Mouse (Mus musculus) liver, adult 2 months (tissue): Measurements from ENCODE around the gene Rap2a.

Experiments
- CTCF ChIP-seq: fragments of 200-500 bp; IDR thresholded peaks from 2 replicates; pipeline ENCODE4 v1.5.1; 2011; ENCODE audit warnings: low read depth, low read length, control low read depth
- POLR2A ChIP-seq: fragments of 200-500 bp; IDR thresholded peaks from 2 replicates; pipeline ENCODE4 v1.6.1; 2011; ENCODE audit warnings: low read length, control low read depth; ENCODE audit not compliant: insufficient read depth; ENCODE audit errors: extremely low read depth

DNA sequence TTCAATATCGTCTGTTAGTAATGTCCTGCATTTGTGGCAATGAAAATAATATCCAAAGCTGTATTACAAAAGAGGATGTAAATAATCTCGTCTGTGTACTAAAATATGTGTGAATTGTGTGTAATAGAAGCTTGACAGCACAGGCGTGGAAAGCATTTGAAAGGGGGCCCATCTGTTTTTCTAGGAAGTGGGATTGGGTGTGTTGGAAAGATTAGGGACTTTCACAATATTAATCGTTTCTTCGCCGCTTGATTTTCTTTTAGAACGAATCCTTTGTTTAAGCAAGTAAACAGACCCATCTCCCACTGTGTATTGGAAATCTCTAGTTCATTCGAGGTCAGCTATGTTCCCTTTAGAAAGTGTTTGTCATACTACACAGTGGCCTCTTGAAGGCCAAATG lies 64.2 kb downstream of the Rap2a start:
- TF ChIP-seq CTCF, result no peak
- TF ChIP-seq POLR2A, result no peak
